Mouse (Mus musculus): Measurements from ENCODE around the gene Flot1.

DNA sequence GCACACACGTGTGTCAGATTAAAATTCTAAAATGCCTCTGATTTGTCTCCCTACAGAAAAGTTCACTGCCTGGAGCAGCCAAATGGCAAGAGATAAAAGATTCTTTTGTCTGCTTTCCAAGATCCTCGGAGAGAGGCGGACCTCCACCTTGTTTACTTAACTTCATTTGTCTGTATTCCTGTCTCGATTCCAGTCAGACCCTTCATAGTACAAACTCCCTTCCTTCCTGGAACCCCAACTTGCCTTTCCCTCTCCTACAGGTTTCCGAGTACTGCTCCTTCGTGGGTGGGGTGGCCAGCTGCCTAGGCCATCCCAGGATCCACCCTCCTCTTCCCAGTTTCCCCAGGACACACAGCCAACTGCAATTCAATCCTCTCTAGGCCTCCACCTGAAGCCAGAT lies 20.0 kb upstream of the Flot1 start:
- TF ChIP-seq CTCF (IDR thresholded peaks at IDR 0.05; ENCODE audit: extremely low read depth, insufficient read depth, low read length) (no peak), POLR2A (IDR thresholded peaks at IDR 0.05; ENCODE audit: extremely low read depth, insufficient read depth, low read length) (no peak)
